In the genomic region with DNA sequence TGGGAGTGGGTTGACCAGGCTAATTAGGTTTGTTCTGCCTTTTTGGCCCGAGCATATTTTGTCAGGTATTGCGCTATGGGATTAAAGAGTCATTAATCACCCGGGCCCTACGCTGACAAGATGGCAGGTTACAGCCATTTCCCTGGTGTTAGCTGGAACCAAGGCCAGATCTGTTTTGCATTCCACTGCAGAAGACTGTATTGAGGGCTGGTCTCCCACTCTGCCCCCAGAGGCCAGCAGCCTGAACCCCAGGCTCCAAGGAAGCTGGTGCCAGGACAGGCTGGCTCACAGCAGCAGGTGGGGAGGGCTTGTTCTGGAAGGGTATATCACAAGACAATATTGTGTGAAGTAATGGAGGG, we compare ENCODE assay signal across 14 mouse cellular contexts.
DNase-seq lines count a peak whose midpoint lies in the region; ATAC-seq lines count a peak whose summit lies in the region.
"Had no signal": no experiment of that assay in that cellular context is flagged by ENCODE, and none has a peak within 500 bp of the region (broad histone marks: within the 10 kb centered on the region; RNA-seq: fewer than 3 reads in every experiment).

No protein-coding gene starts in this region.

- no peak overlapping the region for H3K4me3 ChIP-seq in neural tube, embryonic 12.5 days
- no peak overlapping the region for H3K4me3 ChIP-seq in midbrain, embryonic 12.5 days
- H3K4me3 ChIP-seq in liver, embryonic 11.5 days (ENCODE audit: low read depth, low read length), result no peak overlapping the region
- H3K4me3 ChIP-seq: gastrocnemius, adult 2 months; limb, embryonic 13.5 days had no signal

- no peak overlapping the region for H3K9ac ChIP-seq in neural tube, embryonic 12.5 days
- H3K9ac ChIP-seq in midbrain, embryonic 12.5 days (replicated peaks), result no peak overlapping the region
- H3K9ac ChIP-seq in liver, embryonic 11.5 days (ENCODE audit: low read depth, low read length), result no peak overlapping the region
- H3K9ac ChIP-seq: limb, embryonic 13.5 days had no signal

- ATAC-seq in neural tube, embryonic 12.5 days (ENCODE audit: low FRiP score, low read depth), result peak; percentile 71
- peak; percentile 47 for ATAC-seq in midbrain, embryonic 12.5 days (ENCODE audit: low FRiP score, low read depth)
- ATAC-seq in liver, embryonic 11.5 days (replicated peaks; ENCODE audit: low FRiP score), result no peak

- H3K27ac ChIP-seq in neural tube, embryonic 12.5 days, result no peak overlapping the region
- no peak overlapping the region for H3K27ac ChIP-seq in midbrain, embryonic 12.5 days (replicated peaks)
- no peak overlapping the region for H3K27ac ChIP-seq in liver, embryonic 11.5 days (ENCODE audit: low read depth, low read length)
- H3K27ac ChIP-seq: gastrocnemius, adult 2 months; limb, embryonic 13.5 days had no signal

- H3K4me2 ChIP-seq in neural tube, embryonic 12.5 days (replicated peaks), result 0 out of 2 replicates have a peak overlapping the region, but pooled peaks have one; percentile 7
- H3K4me2 ChIP-seq in midbrain, embryonic 12.5 days (replicated peaks), result peak overlapping the region; percentile 8; the same call in 1 of the 2 replicates
- no peak overlapping the region for H3K4me2 ChIP-seq in liver, embryonic 11.5 days
- H3K4me2 ChIP-seq: limb, embryonic 13.5 days had no signal

- H3K9me3 ChIP-seq in neural tube, embryonic 12.5 days, result peaks cover 7% of the 10 kb centered on the region; the same call in 1 of the 2 replicates
- peaks cover 6% of the 10 kb centered on the region; the same call in 1 of the 2 replicates for H3K9me3 ChIP-seq in midbrain, embryonic 12.5 days
- H3K9me3 ChIP-seq in liver, embryonic 11.5 days (ENCODE audit: control insufficient read depth, low read length), result no peaks in the 10 kb centered on the region
- H3K9me3 ChIP-seq: limb, embryonic 13.5 days had no signal

- H3K36me3 ChIP-seq in neural tube, embryonic 12.5 days, result no peaks in the 10 kb centered on the region
- no peaks in the 10 kb centered on the region for H3K36me3 ChIP-seq in midbrain, embryonic 12.5 days
- no peaks in the 10 kb centered on the region for H3K36me3 ChIP-seq in liver, embryonic 11.5 days (ENCODE audit: control insufficient read depth, insufficient read depth, low read length)
- H3K36me3 ChIP-seq: limb, embryonic 13.5 days had no signal

- WGBS in neural tube, embryonic 12.5 days, result 21% methylated on average over 4 of the region's 4 CpGs
- WGBS in midbrain, embryonic 12.5 days, result 11% methylated on average over 4 of the region's 4 CpGs
- WGBS in liver, embryonic 11.5 days, result 78% methylated on average over 4 of the region's 4 CpGs

- peaks cover 37% of the 10 kb centered on the region for H3K27me3 ChIP-seq in neural tube, embryonic 12.5 days (replicated peaks)
- H3K27me3 ChIP-seq in midbrain, embryonic 12.5 days, result peaks cover 94% of the 10 kb centered on the region
- no peaks in the 10 kb centered on the region; the same call in 1 of the 2 replicates for H3K27me3 ChIP-seq in liver, embryonic 11.5 days (replicated peaks; ENCODE audit: control insufficient read depth, insufficient read depth, low read length)
- H3K27me3 ChIP-seq: limb, embryonic 13.5 days had no signal

- no peak for DNase-seq in neural tube, embryonic 10.5 days (ENCODE audit: extremely low spot score, low spot score)
- peak; percentile 47 for DNase-seq in gonadal fat pad, adult 2 months (ENCODE audit: low read depth)
- DNase-seq in liver, embryonic 11.5 days (ENCODE audit: low spot score), result no peak
- no peak for DNase-seq in gastrocnemius, postnatal 10 days
- DNase-seq in heart, adult 11 months, result no peak
- DNase-seq: cerebellum, adult 9-10 months; gastrocnemius, adult 2 months; kidney, postnatal 25 days; lung, adult 18-20 months; right cerebral cortex, postnatal 25 days; thymus, postnatal 14 days had no signal

- H3K4me1 ChIP-seq in neural tube, embryonic 12.5 days, result peaks cover 24% of the 10 kb centered on the region
- H3K4me1 ChIP-seq in midbrain, embryonic 12.5 days, result peaks cover 18% of the 10 kb centered on the region
- no peaks in the 10 kb centered on the region; the same call in 1 of the 2 replicates for H3K4me1 ChIP-seq in liver, embryonic 11.5 days (replicated peaks; ENCODE audit: control insufficient read depth, insufficient read depth, low read length)
